Mouse (Mus musculus) kidney, adult 9 months (tissue): ENCODE results near the gene Fbxw10.
A peak's percentile ranks its signal among the peaks of the same experiment; 100 is the strongest.

Experiments used
- DNase-seq: peaks from one replicate; pipeline ENCODE4 v3.0.0; 2022

The Fbxw10 gene

DNA sequence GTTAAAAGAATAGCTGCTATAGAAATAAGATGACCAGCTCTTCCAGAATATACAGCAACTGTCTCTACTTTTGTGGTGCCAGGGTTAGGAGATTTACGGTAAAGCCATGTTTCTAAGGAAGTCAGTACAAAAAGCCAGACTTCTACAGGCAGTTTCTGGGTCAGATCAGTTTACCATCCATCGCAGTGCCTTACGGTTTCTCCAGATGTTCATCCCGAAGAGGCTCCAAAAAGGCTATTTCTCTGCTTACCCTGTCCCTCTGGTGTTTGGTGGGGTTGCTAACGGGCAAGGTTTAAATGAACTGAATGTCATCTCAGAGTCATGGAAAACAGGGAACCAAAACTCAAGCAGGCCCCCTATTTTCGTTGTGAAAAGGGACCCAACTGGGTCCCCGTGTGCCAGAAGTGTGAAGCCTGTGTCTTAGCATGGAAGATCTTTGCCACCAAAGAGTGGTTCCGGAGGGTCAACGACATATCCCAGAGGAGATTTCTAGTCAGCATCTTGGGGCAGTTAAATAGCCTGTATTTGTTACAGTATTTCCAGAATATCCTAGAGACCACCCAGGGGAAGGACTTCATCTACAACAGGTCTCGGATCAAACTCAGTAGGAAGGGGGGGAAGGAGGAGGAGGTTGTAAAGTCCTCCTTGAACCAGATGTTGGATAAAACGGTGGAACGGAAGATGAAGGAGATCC, at the start of gene Fbxw10:
TSS of gene Fbxw10 (plus strand) at position 109 of the 694 bp plus-strand sequence.
- DNase-seq: peak; percentile 56

DNA sequence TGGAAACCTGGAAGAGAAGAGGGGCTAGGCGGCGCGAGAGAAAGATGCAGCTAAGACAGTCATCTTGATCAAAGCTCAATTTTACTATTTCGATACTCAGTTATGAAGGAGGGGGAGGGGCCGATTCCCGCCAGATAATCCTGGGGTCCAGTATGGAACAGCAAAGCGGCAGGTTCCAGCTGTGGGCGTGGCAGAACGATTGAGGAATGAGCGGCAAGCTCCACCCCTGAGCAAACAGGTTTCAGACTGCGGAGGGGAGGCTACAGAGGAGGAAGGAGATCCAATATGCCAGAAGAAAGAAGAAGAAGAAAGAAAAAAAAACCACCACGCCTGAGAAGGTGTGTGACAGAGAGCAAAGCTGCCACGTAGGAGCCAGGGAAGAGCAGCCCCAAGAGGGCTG, 42.8 kb upstream of the Fbxw10 start:
- no peak for DNase-seq

DNA sequence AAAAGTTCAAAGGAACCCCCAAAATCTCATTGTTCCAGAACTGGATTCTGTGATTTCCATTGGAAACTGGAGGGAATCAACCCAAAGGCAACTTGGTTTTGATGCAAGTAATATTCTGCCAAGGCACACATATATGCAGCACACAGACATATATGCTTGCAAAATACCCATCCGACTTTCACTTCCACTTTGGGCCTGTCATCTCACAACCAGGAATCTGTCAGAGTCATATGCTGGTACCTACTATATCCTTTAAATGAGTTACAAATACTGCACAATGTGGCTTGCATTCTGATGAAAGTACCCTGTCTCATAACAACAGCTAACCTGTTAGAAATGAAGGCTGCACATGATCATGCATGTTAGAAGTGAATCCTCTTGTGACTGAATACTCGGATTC, 38.9 kb upstream of the Fbxw10 start:
- DNase-seq: no peak

DNA sequence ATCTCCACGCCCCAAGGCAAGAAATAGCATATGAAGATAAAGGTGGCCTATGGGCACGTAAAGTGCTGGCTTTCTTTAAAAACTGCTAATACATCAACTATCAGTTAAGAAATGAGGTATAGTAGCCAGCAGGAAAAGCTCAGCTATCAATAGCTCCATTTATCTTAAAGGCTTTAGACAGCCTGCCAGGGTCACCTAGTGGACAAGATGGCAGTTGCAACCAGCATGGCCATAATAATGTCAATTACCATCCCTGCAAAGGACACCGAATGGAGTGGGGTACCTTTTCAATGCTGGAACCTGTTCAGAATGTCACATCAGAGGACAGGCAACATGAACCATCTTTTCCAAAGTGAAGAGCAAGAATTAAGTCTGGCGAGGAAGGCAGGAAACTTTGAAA, 37.7 kb upstream of the Fbxw10 start:
- no peak for DNase-seq

DNA sequence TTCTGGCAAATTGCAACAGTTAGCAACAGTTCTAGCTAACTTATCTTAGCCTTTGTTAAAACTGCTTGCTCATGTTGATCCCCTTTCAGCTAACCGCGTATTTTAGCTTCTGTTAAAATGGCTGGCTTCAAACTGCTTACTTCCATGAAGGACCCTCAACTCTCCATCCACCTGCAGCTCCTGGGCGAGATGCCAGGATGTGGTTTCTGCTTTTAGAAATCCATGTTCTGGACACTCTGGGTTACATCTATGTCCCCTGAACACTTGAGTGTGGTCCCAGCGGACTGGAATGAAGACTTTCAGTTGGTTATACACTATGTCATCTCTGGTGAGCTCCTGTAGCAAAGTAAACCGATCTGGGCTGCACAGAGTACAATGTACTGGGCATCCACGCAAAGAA, 34.6 kb upstream of the Fbxw10 start:
- no peak for DNase-seq

DNA sequence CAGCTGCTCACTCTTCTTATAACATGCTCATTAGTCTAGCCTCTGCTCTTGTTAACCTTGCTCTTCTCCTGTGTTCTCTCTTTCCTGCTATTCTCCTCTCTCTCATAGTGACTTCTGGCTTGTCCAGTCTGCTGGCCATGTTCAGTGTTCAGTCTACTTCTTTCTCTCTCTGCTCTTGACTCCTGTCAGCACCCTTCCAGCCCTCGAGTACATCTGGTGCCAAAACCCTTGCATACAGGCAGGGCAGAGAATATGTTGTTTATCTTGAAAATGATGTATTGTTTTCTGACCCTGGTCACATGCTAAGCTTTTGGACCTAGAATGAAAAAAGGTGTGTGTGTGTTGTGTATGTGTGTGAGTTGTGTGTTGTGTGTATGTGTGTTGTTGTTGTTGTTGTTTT, 33.4 kb upstream of the Fbxw10 start:
- DNase-seq: no peak

DNA sequence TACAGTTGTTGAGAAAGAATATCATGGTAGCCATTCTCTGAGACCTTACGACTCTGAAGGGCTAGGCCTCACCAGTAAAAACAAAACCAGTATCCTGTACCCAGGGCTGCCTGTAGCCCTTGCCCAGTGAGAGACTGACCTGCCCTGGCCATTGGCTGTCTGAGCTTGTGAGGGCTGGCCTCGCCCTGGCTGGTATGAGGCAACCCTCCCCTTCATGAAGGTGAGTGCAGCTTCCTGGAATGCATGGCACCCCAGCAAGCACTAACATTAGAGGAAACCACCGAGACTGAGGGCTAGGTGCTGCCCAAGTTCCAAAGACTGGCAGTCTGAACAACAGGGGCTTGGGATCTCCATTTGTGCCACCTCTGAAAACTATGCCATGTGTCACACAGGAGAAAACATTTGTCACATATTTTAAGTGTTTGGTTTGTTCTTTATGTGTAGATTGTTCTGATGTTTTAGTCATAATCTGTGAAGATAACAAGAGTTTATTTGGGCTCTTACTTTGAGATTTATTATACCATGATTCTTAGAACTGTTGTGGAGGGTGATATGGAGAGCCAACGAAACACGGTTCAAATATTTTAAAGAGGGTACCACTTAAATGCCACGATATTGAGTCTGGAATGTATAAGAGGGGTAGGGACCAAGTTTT, 32.8 kb upstream of the Fbxw10 start:
- DNase-seq: no peak

DNA sequence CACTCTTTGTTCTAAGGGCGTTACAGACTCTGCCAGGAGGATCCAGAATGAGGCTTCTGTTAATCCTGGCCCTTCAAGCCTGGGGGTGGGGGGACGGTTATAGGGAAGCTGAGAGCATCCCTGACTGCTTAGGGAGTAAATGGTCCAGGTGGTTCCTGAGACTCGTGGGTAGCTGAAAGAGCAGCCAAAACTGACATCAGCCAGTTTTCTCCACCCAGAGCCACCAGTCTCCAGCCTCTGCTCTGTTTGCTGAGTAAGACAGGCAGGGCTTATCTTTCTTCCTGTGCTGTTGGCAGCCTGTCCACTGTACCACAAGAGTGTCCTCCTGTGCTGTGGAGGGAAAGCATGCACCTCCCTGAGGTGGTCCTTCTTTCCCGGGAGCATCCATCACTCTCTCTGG, 32.2 kb upstream of the Fbxw10 start:
- DNase-seq: no peak

DNA sequence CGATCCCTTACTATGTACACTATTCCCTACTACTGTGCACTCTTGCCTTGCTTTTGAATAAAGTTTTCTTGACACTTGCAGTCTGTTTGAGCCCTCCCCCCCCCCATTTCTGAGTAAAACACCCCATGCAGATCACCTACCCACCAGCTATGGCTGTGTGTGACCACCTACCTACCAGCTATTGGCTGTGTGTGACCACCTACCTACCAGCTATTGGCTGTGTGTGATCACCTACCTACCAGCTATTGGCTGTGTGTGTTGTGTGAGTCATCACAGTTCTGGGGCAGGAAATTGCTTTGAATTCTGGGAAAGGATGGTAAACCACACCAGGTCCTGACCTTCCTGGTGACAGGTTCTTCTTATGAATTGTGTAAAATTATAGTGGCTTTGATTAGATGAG, 31.4 kb upstream of the Fbxw10 start:
- no peak for DNase-seq

DNA sequence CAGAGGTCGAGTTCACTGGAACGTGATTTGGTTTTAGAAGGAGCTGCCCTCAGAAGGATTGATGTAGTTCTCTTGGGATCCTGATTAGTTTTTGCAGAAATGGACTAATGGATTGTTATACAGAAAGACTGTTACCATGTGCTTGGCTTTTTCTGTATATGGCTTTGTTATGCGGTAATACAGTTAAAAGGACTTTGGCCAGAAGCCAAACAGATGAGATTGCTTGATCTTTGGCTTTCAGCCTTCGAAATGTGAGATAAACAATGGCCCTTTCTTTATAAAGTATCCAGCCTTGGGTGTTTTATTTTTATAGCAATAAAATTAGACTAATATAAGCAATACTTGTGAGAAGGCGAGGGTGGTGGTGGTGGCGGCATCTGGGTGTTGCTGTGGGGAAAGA, 30.3 kb upstream of the Fbxw10 start:
- DNase-seq: no peak

DNA sequence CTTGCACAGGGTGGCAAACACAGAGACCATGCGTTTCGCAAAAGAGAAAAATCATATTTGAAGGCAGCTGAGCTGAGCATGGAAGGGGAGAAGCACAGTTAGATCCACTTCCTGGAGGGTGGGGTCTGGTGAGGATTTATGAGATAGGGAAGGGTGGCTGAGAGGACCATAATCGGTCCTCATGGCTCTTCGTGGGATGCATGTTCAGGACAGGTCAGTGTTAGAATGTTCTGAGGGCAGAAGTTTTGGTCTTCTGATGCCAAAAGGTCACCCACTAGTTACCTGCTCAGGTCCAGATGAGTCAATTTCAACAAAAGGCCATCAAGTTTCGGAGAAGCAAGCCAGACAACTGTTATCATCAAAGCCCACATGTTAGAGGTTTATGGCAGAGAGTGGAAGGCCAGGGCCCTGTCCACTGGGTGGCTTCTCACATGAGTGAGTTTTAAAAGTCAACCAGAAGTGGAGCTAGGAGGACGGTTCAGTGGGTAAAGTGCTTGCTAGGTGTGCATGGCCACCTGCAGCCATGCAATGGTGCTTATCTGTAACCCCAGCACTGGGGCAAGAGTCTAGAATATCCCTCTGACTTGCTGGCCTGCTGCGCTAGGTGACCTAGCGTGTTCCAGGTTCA, 27.7 kb upstream of the Fbxw10 start:
- no peak for DNase-seq

DNA sequence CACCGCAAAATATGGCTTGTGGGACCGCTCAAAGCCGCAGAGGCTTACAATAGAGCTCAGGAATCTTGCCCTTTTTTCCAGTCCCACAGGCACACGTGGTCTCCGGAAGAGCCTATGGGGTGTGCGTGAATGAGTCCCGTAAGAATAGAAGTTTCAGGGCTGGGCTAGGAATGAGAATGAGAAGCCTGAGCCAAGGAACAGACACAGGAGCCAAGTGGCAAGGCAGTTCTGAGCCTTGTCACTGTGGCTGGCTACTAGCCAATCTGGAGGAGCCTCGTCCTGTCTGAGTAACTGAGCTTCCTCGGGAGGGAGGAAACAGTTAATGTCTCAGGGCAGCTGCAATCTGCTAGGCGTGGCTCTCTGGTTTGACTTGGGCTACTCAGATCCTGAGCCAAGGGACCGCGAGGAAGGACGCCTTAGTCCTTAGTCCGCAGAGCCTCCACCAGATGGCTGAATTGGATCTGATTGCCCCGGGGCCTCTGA, 26.8 kb upstream of the Fbxw10 start, which contains the start of gene Trim16:
TSS of gene Trim16 (plus strand) at position 173 of the 483 bp plus-strand sequence.
- peak; percentile 85 for DNase-seq

DNA sequence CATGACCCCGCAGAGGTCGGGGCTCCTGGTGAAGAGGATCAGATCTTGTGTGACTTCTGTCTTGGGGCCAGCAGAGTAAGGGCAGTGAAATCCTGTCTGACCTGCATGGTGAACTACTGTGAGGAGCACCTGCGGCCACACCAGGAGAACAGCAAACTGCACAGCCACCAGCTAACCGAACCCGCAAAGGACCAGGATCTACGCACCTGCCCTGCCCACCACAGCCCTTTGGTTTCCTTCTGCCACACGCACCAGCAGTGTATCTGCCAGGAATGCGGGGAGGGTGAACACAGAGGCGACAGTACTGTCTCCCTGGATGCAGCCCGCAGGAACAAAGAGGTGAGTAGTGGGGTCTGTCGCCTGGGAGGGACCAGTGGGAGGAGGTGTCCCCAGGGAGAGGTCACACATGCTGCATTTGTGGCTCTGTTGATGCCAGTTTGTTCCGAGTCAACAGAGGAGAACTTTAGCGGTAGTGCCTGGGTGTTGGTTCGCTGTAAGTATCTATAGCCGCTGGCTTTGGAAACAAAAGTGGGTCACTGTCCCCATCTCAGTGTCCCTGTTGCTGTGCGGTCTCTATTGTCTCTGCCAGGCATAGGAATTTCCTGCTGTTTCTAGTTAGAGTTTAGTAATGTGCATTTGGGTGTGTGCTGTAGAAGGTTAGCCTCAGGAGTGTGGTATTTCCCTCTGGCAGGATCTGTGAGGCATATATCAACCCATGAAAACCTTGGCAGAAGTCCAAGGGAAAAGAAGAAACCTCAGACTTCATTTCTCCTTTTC, 26.0 kb upstream of the Fbxw10 start:
- no peak for DNase-seq

DNA sequence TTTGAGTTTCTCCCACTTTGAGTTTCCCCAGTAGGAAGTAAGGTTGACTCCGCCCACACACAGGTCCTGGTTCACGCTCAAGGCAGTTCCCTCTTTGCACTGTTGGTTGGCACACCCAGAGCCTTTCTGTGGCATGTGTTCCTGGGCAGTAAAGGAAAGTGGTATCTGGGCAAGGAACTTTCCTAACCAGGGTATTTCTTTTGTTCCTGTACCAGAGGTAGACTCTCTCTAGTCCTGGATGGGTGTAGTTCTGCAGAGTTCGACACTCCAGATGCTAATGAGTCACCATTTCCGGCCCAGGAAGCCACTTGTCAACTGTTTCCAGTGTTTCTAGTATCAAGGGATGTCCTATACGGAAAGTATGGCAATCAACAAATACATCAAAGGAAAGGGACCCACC, 25.0 kb upstream of the Fbxw10 start:
- peak; percentile 54 for DNase-seq

DNA sequence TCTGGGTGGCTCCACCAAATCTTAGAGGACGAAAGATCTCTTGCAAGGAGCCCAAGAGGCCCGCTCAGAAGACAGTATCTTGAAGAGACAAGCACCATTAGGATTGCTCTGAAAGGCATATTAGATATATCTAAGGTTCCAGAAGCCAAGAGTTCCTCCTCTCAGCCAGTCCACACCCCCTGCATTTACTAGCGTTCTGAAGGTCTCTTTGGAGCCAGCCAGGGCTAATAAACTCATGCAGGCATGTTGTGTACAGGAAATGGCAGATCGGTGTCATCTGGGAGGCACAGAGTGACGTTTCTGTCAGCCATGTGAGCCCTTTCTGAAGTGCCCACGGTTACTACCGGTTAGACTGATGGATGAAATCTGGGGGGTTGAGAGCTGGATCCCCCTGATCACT, 22.7 kb upstream of the Fbxw10 start:
- DNase-seq: no peak

DNA sequence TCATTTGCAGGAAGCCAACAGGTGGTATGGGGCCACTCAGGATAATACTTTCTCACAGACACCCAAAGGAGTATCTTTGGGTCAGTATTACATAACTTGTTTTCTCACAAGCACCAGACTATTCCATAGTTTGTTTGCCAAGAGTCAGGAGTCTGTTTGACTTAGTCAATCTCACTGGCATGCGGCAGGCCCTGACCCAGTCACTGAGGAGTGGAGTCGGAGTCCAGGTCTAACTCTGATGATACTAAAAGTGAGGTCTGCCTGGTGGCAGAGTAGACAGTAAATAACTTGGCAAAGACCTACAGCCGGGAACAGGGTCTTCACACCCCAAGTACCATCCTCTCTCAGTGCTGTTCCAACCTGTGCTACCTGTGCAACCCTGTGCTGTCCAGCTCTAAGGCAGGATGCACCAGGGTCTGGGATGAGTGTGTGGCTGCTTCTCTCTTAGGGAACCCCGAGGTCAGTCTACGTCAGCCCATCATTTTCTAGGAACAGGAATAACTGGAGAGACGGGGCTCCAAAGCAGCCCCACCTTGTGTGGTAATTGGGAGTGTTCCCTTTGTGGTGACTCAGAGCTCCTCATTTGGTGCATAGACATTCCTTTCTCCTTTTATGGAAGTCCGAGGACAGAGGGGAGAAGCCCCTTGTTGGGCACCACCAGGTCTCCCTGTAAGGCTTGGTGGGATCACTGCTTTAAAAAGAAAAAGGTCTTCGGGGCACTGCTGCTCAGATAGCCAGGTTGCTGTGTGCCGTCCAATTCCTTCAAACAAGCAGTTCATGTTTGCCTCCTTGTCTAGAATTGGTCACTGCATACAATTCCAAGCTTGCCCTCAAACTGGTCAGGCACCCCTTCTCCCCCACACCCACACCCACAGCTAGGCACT, 21.4 kb upstream of the Fbxw10 start:
- no peak for DNase-seq

DNA sequence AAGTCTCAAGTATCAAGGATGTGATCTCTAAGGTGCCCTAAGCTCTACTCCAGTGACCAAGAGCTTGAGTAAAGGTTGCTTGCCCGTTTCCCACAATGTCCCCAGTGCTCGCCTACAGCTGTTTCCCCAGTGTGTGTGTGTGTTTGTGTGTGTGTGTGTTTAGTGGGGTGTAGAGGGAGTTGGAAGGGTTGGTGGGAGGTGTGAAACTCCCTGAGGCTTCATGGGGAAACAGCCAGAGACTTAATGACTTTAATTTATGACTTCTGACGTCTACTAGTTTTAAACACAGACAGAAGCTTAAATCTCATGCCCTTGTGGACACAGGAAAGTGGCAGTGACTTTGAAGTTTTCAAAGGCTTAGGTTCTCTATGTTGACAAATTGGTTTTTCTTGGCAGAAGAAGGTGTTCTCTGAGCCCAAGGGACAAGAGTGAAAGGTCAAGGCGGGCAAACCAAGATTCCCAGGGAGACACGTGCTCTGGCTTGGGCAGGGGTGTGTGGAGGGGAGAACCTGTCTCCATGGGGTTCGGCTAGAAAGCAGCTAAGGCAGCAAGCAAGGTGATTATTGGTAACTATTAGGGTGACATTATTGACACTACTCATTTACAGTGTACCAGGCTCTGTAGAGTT, 20.6 kb upstream of the Fbxw10 start:
- DNase-seq: peak; percentile 87

DNA sequence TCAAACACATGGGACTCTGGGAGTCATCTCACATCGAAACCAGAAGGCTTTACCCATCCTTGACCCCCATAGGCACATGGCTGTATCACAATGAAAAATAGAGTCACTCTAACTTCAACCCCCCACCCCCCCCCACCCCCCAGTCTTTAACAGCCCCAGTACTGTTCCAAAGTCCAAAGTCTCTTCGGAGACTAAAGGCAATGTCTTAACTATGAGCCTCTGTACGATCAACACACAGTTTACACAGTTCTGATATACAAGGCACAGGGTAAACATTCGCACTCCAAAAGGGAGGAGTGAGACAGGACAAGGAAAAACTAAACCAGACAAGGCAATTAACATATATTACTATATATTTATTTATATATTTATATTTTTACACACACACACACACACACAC, 19.7 kb upstream of the Fbxw10 start:
- DNase-seq: no peak

DNA sequence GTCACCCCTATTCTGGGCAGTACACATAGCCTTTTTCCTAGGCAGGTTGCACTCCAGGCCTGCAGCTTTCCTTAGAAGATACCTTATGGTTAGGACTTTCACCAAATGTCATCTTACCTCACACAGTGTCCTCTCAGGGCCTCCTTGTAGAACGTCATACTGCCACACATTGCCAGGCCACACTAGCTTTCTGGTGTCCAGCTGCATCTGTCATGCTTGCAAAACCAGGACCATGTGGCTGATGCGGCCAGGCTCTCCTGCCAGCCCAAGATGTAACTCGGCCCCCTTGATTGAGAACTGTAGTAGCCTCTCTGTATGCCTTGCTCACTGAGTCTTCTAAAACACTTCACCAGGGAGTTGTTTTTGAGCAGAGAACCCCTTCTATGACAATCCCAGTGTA, 19.0 kb upstream of the Fbxw10 start:
- DNase-seq: no peak

DNA sequence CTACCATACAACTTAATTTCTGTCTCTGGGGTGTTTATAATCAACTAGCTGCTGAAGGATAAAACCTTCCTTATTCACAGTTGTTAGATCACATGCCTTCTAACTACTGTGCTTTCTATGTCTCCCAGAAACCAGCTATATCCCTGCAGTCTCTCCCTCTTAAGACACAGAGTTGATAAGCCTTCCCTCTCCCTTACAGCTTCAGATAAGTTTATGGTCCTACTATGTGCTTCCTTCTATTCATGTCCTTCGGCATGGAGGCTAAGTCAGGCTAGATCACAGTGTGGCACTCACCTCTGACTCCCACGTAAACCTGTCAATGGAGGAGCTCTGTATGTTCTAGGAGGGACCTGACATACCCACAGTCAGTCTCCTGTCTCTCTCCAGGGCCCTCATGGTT, 16.5 kb upstream of the Fbxw10 start:
- DNase-seq: no peak

DNA sequence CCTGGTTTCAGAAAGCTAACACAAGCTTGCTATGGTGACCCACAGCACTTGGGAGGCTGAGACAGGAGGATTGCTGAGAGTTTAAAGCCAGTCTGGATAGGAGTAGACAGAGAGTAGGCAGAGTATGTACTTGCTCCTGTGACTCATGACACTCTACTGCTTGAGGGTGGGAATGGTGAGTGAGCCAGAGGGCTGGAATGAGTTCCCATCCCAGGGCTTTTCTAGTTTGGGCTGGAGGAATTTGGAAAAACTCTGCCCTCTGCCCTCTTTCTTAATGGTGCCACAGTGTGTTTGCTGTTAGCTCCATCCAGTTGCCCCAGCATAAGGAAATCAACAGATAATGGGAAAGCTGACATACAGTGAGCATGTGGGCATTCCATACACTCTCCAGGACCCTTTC, 15.0 kb upstream of the Fbxw10 start:
- no peak for DNase-seq

DNA sequence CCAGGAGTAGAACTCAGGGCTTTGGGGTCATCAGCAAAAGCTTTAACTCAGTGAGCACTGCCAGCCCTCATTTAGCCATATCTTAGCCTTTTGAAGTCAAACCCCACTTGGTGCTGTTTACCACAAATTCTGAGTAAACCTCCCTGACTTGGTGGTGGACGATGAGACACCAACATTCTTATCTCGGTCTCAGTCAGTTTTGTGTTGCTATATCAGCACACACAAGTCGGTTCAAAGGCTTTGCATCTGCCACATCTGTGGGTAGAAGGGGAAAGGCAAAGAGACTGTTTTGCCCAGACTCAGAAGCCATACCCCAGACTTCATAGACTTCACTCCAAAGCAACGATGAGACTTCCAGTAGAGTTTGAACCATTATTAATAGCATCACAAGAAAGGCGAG, 2.3 kb upstream of the Fbxw10 start:
- no peak for DNase-seq
